Mouse (Mus musculus) olfactory bulb, adult 2 months (tissue): ENCODE data around the gene Spocd1.

Experiments used
- CTCF ChIP-seq: fragments of 200-500 bp; IDR thresholded peaks from 2 replicates; pipeline ENCODE4 v1.5.1; 2012; ENCODE audit warnings: low read depth, mild to moderate bottlenecking, low read length, moderate library complexity; ENCODE audit not compliant: insufficient read depth
- POLR2A ChIP-seq: fragments of 200-500 bp; IDR thresholded peaks from 2 replicates; pipeline ENCODE4 v1.6.1; 2012; ENCODE audit warnings: mild to moderate bottlenecking, low read depth, low read length, moderate library complexity; ENCODE audit not compliant: insufficient read depth

DNA sequence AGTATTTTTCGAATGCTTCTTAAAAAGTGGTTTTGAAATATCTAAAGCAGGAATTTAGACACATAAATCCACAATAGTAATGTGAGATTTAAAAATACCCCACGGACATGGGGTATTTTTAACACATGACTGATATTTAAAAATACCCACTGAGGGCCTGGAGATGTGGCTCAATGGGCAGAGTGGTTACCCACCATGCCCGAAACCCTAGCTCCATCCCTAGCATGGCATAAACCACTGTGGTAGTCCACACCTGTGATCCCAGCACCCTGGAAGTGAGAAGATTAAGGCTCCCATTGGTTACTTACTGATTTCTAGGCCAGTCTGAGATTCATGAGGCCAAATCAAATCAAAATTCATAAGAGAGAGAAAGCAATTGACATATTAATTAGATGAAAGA lies 2.0 kb upstream of the Spocd1 start:
- no peak for TF ChIP-seq POLR2A
- no peak for TF ChIP-seq CTCF
